Mouse (Mus musculus) liver (tissue): ENCODE data around the gene Rgs16.

ENCODE experiments used
- DNase-seq: peaks from one replicate; pipeline ENCODE4 v3.0.0-alpha.2; 2020; ENCODE audit warnings: mixed read lengths

Rgs16 gene

GRCm38 (mm10) chr1:153721565-153722310 is 18.4 kb upstream of the Rgs16 start:
- DNase-seq, result no peak

DNA sequence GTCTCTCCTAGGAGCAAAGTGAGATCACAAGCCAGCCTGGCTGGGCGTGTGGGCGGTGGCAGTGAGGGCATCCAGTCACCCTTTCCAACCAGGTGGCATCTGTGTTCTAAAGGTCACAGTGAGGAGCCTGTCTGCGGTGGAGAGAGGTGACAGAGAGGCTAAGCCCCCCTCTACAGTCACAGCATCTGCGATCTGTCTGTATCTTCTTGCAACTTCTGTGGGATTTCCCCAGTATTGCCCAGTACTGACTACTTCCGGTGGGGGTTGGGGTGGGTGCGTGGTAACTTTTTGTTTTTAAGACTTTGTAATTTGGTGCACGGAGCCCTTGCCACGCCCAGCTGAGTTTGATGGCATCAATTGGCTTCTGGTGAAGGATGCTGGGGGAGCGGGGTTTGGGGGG is 16.7 kb upstream of the Rgs16 start:
- DNase-seq, result no peak

- no peak for DNase-seq
These were observed 13.5 kb upstream of the Rgs16 start for GRCm38 (mm10) chr1:153726636-153727035.

- DNase-seq, result no peak
These were observed 10.3 kb upstream of the Rgs16 start for GRCm38 (mm10) chr1:153729806-153730205.

GRCm38 (mm10) chr1:153730671-153731070 is 9.5 kb upstream of the Rgs16 start:
- no peak for DNase-seq

DNA sequence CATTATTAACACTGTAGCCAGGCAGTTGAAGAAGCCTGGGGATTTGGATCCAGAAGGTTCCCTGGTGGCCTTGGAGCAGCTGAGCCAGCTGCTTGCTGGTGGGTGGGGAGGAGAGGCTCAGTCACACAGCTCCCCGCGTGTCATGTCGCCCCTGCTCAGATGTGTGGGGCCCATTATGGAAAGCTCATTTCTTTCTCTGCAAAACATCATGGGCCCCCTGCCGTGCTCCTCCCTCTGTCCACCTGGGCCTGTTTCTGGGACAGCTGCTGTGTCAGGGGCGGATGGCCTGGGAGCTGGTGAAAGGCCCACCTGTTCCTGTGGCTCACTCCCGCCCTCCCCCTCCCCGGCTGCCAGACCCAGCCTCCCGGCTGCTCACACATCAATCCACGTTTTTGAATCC is 7.0 kb upstream of the Rgs16 start:
- no peak for DNase-seq

DNA sequence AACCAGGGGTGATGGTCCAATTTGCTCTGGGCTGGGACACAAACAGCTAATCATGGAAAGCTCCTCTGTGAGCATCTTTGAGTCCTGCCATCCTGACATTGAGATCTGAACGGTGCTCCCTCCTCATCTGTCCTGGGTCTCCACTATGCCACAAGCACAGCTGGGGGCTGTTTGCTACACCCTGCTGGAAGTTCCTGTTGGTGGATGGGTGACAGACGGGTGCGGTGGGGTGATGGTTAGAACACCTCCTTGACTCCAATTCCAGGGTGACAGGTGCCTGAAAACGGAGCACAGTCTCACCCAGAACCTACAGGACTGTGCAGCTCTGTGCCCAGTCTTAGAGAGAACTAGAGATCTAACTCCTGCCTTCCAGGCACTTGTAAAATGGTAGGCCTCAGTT is 5.3 kb upstream of the Rgs16 start:
- DNase-seq, result no peak

GRCm38 (mm10) chr1:153736096-153736495 is 4.1 kb upstream of the Rgs16 start:
- DNase-seq, result no peak

- no peak for DNase-seq
These were observed 2.8 kb upstream of the Rgs16 start for GRCm38 (mm10) chr1:153737101-153738085.

GRCm38 (mm10) chr1:153739437-153740015 is 623 bp upstream of the Rgs16 start:
- DNase-seq, result no peak

DNA sequence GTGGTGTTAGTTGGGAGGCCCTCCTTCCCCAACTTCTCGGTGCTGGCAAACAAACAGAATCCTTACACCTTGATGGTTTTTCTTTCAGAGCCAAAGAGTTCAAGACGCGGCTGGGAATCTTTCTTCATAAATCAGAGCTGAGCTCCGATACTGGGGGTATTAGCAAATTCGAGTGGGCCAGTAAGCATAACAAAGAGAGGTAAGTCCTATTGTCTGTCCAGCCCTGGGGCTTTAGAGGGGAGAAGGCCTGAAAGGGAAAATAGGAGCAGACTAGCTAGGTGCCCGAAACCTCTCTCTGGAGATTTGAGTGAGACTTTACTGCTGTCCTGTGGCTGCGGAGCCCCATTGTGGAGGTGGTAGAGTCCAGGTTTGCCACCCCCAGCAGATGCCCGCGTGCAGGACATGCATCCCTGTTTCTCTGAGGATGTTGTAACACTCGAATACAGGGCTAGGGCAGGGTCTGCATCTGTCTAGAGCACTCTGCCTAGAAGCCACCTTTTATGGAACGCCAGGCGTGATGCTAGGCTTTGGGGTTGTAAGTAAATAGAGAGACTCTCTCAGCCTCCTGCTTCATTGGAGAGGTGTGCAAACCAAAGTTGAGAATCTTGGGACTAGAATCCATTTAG is 739 bp downstream of the Rgs16 start:
- DNase-seq, result no peak

- no peak for DNase-seq
These were observed 1.6 kb downstream of the Rgs16 start for GRCm38 (mm10) chr1:153741551-153742316.

- DNase-seq, result peak; percentile 76
These were observed 2.4 kb downstream of the Rgs16 start for GRCm38 (mm10) chr1:153742374-153743155.

GRCm38 (mm10) chr1:153746119-153746670 is 6.0 kb downstream of the Rgs16 start:
- no peak for DNase-seq

DNA sequence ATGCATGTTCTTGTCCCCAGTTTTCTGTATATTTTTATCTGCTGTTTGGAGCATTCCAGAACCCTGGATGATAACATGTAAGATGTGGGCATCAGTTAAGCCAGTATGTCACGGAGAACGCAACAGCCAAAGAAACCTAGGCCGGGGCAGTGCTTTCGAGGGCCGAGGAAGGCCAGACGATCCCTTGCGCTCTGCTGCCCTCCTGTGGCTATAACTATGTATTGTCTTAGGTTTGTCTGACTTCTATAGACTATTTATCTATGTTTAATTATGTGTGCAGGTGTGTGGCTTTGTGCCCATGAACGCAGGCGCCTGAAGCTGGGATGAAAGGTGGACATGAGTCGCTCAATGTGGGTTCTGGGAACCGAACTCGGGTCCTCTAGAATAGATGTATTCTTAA is 6.6 kb downstream of the Rgs16 start:
- DNase-seq, result peak; percentile 74

GRCm38 (mm10) chr1:153747861-153748530 is 7.8 kb downstream of the Rgs16 start:
- no peak for DNase-seq

DNA sequence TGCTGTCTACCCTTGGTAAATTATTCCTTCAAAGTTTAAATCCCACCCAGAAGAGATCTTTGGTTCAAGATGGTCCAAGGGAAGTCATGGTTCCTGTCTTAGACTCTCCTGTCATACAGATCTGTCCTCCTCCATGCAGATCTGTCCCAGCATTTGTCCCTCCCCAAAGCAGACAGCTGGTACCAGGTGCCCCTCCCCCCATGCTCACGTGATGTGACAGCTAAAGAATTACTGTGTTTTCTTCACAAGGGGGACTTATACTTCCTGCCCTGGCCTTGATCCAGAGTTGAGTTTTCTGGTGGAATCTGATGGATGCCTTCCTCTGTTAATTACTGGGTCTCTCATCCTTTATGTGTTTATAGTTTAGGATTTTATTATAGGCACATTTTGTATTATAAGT is 8.4 kb downstream of the Rgs16 start:
- peak; percentile 86 for DNase-seq

GRCm38 (mm10) chr1:153749211-153749801 is 9.2 kb downstream of the Rgs16 start, which contains the start of gene Rnasel:
Gene Rnasel (plus strand): TSS chr1:153749426.
- DNase-seq, result peak; percentile 81

- peak; percentile 59 for DNase-seq
These were observed 9.9 kb downstream of the Rgs16 start for GRCm38 (mm10) chr1:153750054-153750453.

DNA sequence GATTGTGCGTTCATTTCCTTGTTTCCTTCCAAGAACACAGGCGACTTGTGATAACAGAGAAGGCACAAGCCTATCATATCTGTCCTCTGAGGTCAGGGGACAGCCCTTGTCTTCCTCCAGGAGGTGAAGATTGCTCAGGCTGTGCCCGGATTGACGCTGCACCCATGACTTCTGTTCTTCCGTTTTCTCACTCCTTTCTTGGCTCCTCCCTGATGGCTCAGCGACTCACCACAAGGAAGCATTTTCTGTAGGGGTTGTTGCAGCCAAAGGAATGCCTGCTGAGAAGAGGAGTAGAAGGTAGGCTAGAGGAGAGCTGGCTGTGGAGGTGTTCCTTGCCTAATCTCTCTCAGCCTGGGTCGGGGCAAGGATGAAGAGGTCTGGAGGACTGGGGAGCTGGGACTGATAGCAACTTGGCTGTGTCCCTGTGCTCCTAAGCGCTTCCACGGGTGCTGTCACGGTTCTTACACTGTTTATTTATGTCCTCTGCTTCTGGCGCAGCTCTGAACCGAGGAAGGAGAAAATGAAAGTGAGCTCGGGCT is 11.7 kb downstream of the Rgs16 start:
- peak; percentile 57 for DNase-seq
